Mouse (Mus musculus): ENCODE results near the gene Cdk14.

The Cdk14 gene

GRCm38 (mm10) chr5:4786816-4787215 is 633.3 kb downstream of the Cdk14 start:
- no peak for DNase-seq (ENCODE audit: low read depth)

DNA sequence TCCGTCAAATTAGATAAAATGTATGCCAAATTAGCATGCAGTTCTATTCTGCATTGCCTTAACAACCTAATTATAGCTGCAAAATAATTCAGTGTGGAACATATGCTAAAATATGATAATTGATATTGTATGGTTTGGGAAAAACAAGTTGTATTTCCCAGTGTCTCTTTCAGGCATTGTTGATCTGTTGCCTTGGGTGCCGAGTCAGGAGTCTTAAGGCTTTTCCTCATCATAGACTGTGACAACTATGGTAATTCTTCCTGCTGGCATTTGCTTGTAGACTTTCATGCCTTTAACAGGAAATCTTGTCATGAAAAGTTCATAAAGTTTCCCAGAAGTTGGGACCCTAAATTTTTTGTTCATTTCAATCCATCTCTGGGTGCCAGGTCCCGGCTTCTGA is 641.8 kb downstream of the Cdk14 start:
- DNase-seq (ENCODE audit: low read depth) = no peak

- DNase-seq (ENCODE audit: low read depth) = no peak
Observed at GRCm38 (mm10) chr5:4776495-4776894, 643.6 kb downstream of the Cdk14 start.

DNA sequence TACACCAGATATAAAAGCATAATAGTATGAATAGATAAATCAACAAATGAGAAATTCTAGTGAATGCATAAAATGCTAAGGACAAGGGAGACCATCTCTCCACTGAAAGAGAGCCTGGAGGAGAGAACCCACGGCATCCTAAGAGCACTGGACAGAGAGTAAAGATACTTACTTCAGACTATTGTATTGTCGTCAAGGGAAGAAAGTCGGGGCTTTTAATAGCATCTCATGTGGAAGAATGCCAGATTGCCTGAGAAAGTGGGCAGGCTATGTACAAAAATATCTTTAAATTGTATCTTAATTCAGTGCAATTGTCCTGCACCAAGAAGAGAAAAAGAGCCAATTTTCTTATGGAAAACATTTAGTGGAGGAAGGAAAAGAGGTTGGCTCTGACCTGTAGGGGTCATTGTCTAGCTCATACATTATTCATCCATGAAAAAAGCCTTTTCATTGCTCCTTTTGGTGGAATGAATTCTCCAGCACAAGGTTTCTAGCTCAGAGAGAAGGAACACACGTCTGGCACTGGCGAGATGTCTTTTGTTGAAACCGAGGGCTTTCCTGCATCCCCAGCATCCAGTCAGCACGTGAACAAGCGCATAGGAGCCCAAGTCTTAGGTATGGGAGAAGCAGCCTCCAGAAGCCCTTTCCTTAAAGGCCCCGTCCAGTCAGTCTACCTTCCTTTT is 646.9 kb downstream of the Cdk14 start:
- no peak for DNase-seq (ENCODE audit: low read depth)

DNA sequence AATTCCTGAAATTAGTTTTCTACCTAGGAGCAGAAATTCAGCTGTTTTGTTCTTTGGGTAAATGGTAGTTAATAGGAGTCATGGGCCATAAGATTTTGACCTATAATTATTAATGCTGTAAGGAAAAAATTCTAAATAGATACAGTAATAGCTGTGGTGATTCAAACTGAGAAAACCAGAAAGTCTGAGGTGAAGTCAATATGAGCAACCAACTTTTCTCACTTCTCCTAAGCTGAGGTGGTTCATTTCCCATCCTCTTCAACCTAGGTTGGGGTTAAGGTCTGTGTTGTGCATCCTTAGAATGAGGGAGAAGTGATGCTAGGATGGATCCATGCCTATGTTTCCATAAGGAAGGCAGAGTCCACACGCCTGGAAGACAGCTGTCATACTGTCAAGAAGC is 649.5 kb downstream of the Cdk14 start:
- no peak for DNase-seq (ENCODE audit: low read depth)

GRCm38 (mm10) chr5:4767896-4768295 is 652.2 kb downstream of the Cdk14 start:
- DNase-seq (ENCODE audit: low read depth) = peak; percentile 6

- DNase-seq (ENCODE audit: low read depth) = no peak
Observed at GRCm38 (mm10) chr5:4766719-4767118, 653.4 kb downstream of the Cdk14 start.

DNA sequence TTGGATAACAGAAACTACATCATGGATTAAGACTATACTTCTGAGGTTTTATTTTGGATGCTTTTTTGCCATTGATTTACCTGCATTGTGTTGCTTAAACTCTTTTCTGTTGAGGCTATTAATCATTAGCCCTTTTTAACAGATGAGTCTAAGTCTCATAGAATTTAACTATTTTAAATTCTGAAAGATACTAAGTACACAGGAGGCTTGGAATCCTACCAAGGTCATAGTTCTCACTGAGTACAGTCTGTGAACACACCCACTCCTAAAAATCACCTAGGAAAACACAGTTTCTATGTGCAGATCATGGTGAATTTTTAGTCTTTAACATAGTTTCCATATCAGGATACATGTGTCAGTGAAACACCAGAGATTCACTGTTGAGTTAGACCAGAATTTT is 658.2 kb downstream of the Cdk14 start:
- no peak for DNase-seq (ENCODE audit: low read depth)

DNA sequence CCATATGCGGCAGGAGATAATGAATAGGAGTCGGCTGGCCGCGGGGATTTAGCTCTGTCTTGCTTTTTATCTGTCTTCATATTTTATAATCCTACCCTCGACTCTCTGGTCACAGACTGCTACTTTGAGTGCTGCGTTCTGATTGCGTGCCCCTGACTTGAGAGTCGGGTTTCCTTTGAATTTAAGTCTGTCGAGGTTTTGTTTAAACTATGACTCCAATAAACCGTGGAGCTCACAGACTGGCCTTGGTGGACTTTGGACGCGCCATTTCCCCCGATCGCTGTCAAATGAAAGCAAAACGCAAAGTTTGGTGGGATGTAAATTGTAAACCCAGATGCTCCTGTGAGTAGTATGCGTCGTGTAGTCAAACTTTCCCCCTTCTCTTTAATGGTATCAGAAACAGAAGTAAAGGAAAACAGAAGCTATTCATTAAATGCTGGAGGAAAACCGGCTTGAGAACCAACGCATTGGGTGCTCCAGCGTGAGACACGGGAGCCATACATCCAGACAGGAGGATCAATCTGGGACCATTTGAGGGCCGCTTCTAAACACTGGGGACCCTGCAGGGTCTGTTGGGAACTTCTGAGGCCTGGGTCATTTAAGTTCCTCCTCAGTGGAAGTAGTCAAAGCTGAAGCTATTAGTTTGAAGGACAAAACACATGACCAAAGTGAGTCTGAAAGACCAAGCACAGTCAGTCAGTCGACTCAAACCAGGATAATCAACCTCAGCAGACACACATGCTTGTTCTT is 661.6 kb downstream of the Cdk14 start:
- no peak for DNase-seq (ENCODE audit: low read depth)

DNA sequence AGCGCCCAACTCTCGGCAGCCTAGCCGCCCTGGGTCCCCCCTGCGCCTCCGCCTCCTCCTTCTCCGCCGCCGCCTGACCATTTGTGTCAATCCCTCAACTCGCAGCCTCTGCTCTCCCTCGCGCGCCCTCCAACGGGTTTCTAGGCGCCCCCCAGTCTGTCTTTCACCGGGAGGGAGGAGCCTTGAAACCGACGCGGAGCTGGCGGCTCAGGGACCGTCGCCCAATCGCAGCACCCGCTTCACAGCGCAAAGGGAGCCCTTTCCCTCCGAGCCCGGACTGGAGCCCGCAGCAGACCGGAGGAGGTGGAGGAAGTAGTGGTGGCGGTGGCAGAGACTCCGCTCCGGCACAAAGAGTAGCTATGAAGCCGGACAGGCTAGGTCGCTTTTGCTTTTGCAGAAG is 662.2 kb downstream of the Cdk14 start, which contains the start of gene Fzd1:
Gene Fzd1 (minus strand): TSS at position 134 of the 400 bp plus-strand sequence.
- DNase-seq (ENCODE audit: low read depth) = no peak

DNA sequence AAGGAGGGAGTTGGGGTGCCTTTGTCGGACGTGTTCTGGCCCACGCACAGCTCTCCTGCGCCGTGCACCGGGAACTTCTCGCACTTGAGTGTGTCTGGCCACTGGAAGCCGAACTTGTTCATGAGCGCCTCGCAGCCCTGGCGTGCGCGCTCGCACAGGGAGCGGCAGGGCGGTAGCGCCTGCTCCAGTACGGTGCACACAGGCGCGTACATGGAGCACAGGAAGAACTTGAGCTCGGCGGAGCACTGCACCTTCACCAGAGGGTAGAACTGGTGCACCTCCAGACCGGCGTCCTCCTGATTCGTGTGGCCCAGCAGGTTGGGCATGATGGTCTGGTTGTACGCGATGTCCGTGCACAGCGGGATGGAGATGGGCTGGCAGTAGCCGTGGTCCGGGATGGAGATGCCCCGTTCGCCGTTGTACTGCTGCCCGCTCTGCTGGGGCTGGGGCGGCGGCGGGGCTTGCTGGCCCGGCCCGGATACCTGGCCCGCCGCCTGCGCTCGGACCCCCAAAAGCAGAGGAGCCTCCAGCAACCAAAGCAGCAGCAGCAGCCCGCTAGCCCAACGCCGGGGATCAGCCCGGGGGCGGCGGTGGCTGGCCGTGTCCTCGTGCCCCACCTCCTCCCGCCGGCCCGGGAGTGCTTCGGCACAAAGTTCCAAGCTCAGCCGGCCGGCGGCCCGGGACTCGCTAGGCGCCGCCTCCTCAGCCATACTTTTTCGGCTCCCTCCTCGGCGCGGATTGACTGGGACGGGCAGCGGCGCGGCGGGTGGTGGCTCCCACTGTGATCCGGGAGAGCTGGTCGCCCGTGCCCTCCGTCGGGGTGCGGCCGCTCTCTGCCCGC is 663.0 kb downstream of the Cdk14 start:
- DNase-seq (ENCODE audit: low read depth) = no peak

- DNase-seq (ENCODE audit: low read depth) = no peak
Observed at GRCm38 (mm10) chr5:4756001-4756681, 664.0 kb downstream of the Cdk14 start.

DNA sequence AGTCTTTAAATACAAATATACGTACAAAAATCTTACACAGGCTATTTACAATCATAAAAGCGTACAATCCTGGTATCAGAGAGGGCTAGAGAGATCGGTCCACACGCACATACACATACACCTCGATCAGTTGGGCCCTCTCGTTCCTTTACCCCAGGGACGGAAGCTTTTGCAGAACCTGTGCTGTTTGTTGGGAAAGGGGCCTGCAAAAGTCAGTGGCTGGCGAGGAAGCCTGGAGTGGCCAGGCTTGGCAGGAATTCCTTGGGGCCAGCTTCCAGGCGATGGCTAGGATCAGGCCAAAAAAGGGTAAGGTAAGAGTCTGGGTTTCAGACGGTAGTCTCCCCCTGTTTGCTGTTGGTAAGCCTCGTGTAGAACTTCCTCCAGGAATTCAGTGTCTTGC is 664.8 kb downstream of the Cdk14 start:
- no peak for DNase-seq (ENCODE audit: low read depth)

DNA sequence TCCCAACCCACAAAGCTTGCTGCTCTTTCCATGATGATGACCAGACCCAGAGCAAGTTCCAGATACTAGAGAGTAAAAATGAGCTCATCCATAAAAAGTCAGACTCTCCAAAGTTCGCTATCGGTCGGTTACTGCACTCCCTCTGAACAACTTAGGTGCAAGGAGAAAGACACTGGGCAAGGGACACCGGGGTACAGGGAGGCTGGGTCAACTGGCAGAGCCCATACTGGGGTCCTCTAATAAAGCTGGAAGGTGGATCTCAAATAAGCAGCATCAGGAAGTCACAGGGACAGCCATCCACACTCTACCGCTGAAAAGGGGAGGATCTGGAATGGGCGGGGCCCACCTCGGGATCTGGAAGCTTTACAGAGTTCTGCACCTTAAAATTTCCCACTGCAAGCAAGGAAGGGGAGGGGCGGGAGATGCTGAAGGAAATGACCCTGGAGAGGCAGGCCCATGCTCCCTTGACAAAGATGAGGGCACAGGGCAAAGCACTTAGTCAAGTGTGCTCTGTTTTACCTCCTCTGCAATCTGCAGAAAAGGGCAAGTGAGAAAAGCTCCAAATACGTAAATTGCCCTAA is 665.3 kb downstream of the Cdk14 start:
- no peak for DNase-seq (ENCODE audit: low read depth)

All from 416B (cell line).